Mouse (Mus musculus) ES-Bruce4 (cell line): ENCODE data around the gene Prcp. TPM values are rescaled to one million over a fixed set of nuclear protein-coding genes. Genes with fewer than 3 reads are reported as not detected.

Experiments
- H3K27ac ChIP-seq: 2 replicates; pipeline ENCODE4 v1.5.1; 2012; ENCODE audit warnings: low read length, inconsistent platforms; ENCODE audit not compliant: insufficient read depth
- H3K27me3 ChIP-seq: 2 replicates; pipeline ENCODE4 v1.6.1; 2012; ENCODE audit warnings: mild to moderate bottlenecking, low read length, inconsistent platforms; ENCODE audit not compliant: control insufficient read depth, poor library complexity, insufficient read depth, severe bottlenecking
- H3K36me3 ChIP-seq: 2 replicates; pipeline ENCODE4 v1.6.1; 2012; ENCODE audit warnings: inconsistent platforms, mild to moderate bottlenecking, low read length, moderate library complexity; ENCODE audit not compliant: control insufficient read depth, poor library complexity, insufficient read depth, severe bottlenecking
- H3K4me1 ChIP-seq: one replicate; pipeline ENCODE4 v1.8.1; 2011; ENCODE audit warnings: low read length; ENCODE audit not compliant: control insufficient read depth, insufficient read depth
- H3K4me3 ChIP-seq: 2 replicates; pipeline ENCODE4 v1.5.1; 2011; ENCODE audit warnings: low read depth, mild to moderate bottlenecking, low read length
- H3K9ac ChIP-seq: 2 replicates; pipeline ENCODE4 v1.6.1; 2012; ENCODE audit warnings: low read depth, mild to moderate bottlenecking, inconsistent platforms; ENCODE audit not compliant: poor library complexity, severe bottlenecking
- H3K9me3 ChIP-seq: replicated peaks from 2 replicates; pipeline ENCODE4 v1.6.1; 2012; ENCODE audit warnings: mild to moderate bottlenecking, low read length, inconsistent platforms; ENCODE audit not compliant: control insufficient read depth, poor library complexity, insufficient read depth, severe bottlenecking
- CTCF ChIP-seq: IDR thresholded peaks from one replicate; pipeline ENCODE4 v1.8.1; 2011; ENCODE audit warnings: low read depth, low read length
- EP300 ChIP-seq: IDR thresholded peaks from 2 replicates; pipeline ENCODE4 v1.6.1; 2011; ENCODE audit warnings: low read depth, low read length; ENCODE audit not compliant: insufficient read depth
- POLR2A ChIP-seq: IDR thresholded peaks from one replicate; pipeline ENCODE4 v1.8.1; 2011; ENCODE audit warnings: low read length; ENCODE audit not compliant: insufficient read depth
- polyA plus RNA-seq: library from polyadenylated mRNA; stranded (reverse); fragments of >200 nt; gene quantifications from 2 replicates; pipeline ENCODE4 v1.2.4, GENCODE M21; 2011; ENCODE audit warnings: low read depth; ENCODE audit not compliant: missing spikeins, insufficient read depth, insufficient read length

The Prcp gene
- polyA plus RNA-seq, 1 experiment = 38.8 TPM

DNA sequence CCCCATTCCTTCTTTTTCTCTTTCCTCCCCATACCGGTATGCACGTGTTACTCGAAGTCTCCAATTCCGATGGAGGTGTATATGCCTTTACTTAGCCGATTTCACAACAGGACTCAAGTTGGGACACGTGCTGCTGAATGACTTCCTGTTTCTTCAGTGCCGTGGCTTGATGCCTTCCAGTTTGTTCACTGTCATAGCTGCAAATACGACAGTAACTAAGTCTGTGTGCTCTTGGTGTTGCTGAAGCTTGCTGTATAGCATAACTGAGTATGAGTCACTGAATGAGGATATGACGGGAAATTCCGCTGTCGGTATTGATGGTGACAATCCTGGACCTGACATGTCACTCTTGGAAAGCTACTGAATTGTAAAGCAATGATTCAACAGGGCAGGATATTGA, 37.0 kb upstream of the Prcp start:
- TF ChIP-seq EP300 (no peak), POLR2A (no peak), CTCF (no peak)
- Histone ChIP-seq H3K4me1 (no peaks in the 10 kb centered on the region), H3K27ac (no peak overlapping the region)

DNA sequence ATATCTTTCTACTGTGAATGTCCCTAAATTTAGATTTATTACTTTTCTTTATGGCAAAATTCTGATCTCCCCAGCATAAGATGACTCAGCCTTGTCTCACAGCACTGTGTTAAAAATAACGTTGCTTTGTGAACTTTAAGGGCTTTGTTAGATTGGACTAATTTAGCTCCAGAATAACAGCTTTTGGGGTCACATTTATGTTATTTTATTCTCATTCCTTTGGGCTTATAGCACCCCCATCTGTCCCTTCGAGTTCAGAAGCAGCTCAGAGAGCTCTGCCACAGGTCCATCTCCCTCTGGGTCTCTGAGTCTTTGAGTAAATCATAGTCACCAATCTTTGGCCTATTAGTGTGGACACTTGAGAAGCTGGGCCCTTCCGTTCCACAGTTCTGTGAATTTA, 36.4 kb upstream of the Prcp start:
- Histone ChIP-seq H3K27me3 (no peaks in the 10 kb centered on the region), H3K4me1 (no peaks in the 10 kb centered on the region), H3K9ac (no peak overlapping the region), H3K9me3 (no peaks in the 10 kb centered on the region), H3K27ac (no peak overlapping the region), H3K4me3 (no peak overlapping the region), H3K36me3 (no peaks in the 10 kb centered on the region)
- TF ChIP-seq POLR2A = no peak
- no peak for TF ChIP-seq CTCF
- TF ChIP-seq EP300 = no peak

More for the DNA sequence above, 37.0 kb upstream of the Prcp start:
- H3K9ac ChIP-seq = no peak overlapping the region
- no peaks in the 10 kb centered on the region for H3K9me3 ChIP-seq
- no peaks in the 10 kb centered on the region for H3K36me3 ChIP-seq
- no peak overlapping the region for H3K4me3 ChIP-seq
- H3K27me3 ChIP-seq = no peaks in the 10 kb centered on the region

DNA sequence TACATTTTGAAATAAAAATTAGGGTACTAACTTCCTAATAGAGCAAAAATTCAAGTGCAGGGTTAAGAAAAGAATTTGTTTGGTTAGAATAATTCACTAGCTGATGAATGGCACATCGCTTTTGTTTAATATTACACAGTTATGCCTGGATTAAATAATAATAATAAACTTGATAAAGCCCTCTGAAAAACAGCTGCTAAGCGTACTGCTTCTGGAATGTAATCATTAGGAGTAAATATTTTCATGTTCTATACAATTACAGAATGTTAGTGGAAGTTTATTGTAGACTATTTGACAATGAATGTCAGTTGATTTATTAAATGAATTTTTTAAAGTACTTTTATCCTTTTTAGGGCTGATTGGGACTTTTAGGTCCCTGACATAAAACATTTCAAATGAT, 32.0 kb upstream of the Prcp start:
- TF ChIP-seq EP300 (no peak), POLR2A (no peak), CTCF (no peak)
- Histone ChIP-seq H3K27me3 (no peaks in the 10 kb centered on the region), H3K9ac (no peak overlapping the region), H3K4me1 (no peaks in the 10 kb centered on the region), H3K4me3 (no peak overlapping the region), H3K9me3 (no peaks in the 10 kb centered on the region), H3K36me3 (no peaks in the 10 kb centered on the region), H3K27ac (no peak overlapping the region)

DNA sequence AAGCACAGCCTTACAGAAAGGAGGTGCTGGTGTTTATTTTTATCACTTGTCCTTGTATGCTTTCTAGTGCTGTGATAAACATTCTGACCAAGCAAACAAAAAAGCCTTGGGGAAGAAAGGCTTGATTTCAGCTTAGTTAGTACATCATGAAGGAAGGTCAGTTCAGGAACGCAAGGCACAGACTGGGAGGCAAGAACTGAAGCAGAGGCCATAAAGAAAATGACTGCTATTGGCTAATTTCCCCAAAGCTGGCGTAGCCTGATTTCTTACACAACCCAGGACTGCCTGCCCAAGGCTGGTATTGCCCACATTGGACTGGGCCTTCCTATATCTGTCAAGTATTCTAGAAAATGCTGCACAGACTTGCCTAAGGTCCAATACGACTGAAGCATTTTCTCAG, 26.0 kb upstream of the Prcp start:
- Histone ChIP-seq H3K36me3 (no peaks in the 10 kb centered on the region), H3K4me3 (no peak overlapping the region), H3K27me3 (no peaks in the 10 kb centered on the region), H3K9me3 (no peaks in the 10 kb centered on the region), H3K9ac (no peak overlapping the region), H3K27ac (no peak overlapping the region), H3K4me1 (no peaks in the 10 kb centered on the region)
- TF ChIP-seq EP300 (no peak), POLR2A (no peak), CTCF (no peak)

DNA sequence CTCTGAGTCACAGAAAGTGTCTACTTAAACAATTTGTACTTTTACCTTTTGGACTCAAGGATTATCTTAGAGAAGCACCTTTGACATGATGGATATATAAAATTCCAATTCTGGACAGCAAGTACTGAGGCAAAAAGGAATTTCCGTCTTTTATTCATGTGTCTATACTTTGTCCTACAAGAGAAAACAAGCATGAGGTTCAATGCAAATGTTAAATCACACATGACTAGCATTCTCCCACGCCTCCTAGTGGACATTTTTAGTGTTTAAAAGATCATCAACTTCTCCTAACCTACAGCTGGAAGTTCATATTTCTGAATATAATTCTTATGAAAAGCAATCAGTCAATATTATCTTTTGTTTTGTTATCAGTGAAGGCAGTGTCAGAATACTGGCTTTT, 7.7 kb upstream of the Prcp start:
- peaks cover 71% of the 10 kb centered on the region for H3K36me3 ChIP-seq
- peaks cover 2% of the 10 kb centered on the region for H3K4me1 ChIP-seq
- no peak overlapping the region for H3K27ac ChIP-seq
- no peaks in the 10 kb centered on the region for H3K27me3 ChIP-seq
- no peak overlapping the region for H3K4me3 ChIP-seq
- TF ChIP-seq POLR2A (no peak), CTCF (no peak), EP300 (no peak)
- H3K9me3 ChIP-seq = no peaks in the 10 kb centered on the region
- H3K9ac ChIP-seq = no peak overlapping the region

DNA sequence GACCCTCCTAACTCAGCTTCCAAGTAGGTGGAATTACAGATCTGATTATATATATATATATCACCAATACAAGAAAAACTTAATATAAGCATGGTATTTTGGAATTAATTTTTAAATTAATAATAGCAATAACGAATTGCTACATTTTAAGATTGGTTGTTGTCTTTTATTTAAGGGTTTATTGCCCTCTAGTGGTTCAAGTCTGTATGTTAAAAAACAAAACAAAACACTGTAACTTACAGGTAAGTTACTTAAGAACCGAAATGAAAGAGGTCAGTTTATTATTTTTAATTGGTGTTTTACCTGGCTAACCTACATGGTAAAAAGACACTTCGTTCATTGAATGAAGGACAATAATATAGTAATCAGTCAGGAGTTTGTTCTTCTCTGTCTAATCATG, 4.1 kb upstream of the Prcp start:
- Histone ChIP-seq H3K9ac (no peak overlapping the region; the same call in 1 of the 2 replicates), H3K4me1 (peaks cover 3% of the 10 kb centered on the region), H3K27ac (no peak overlapping the region), H3K9me3 (no peaks in the 10 kb centered on the region), H3K27me3 (no peaks in the 10 kb centered on the region), H3K4me3 (no peak overlapping the region), H3K36me3 (peaks cover 58% of the 10 kb centered on the region)
- TF ChIP-seq POLR2A (no peak), EP300 (no peak), CTCF (no peak)
